Mouse (Mus musculus) large intestine, adult 2 months (tissue): ENCODE data around the gene Abcc5. TPM values are rescaled to one million over a fixed set of nuclear protein-coding genes. Genes with fewer than 3 reads are reported as not detected.

ENCODE experiments used
- DNase-seq: peaks from one replicate; pipeline ENCODE4 v3.0.0-alpha.2; 2012; ENCODE audit warnings: low read depth, low spot score
- WGBS: fragments of 180-500 bp; shearing (Covaris S2); methylation state at CpG from one replicate; pipeline ENCODE4 v1.1.7; 2018; 5-methylcytosine and 5-hydroxymethylcytosine counted together
- polyA plus RNA-seq: library from polyadenylated mRNA; depleted of rRNA; stranded (reverse); fragments of >200 nt; gene quantifications from 2 replicates; pipeline ENCODE4 v1.2.3, GENCODE M21; 2012

Abcc5 gene
- polyA plus RNA-seq, 1 experiment, result 15.0 TPM

- 53% methylated on average over 10 of the region's 10 CpGs for WGBS
- no peak for DNase-seq
These were observed 1.2 kb downstream of the Abcc5 start for GRCm38 (mm10) chr16:20424719-20425650.

DNA sequence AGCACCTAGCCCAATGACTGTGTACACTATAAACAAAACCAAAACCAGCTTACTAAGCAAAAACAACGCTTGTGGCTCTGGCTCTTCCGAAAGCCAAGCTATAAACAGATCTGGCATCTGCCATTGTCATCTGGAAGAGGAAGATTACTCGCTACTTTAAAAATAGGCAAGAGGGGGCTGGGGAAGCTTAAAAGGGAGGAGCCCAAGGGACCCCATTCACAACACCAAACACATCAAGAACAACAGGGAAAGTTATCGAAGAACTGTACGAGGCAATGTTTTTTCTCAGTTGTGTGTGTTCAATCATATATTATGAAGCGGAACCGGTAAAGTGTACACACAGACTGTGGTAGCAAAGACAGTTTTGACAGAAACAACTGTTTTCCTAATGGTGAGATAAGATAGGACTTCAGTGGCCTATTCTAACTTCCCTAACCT is 1.9 kb downstream of the Abcc5 start:
- 83% methylated on average over 7 of the region's 7 CpGs for WGBS
- DNase-seq, result no peak

GRCm38 (mm10) chr16:20422938-20423730 is 3.1 kb downstream of the Abcc5 start:
- DNase-seq, result no peak
- WGBS, result 71% methylated on average over 6 of the region's 6 CpGs

DNA sequence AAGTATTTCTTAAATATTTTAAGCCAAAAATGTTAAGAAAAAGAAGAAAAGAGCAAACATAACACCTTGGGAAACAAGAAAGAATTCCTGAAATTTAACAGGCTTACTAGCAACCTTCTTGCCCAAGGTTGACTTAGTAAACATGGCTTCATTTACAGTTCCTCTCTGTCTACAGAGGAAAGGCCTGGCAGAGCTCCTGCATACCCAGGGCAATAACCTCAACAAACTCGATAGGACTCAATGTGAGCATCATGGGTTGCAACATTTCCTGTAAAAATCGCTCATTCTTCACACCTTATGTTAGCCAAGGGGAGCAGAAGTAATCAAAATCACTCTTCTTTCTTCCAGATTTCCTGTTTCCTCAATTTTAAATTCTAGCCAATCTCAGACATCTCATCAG is 8.1 kb downstream of the Abcc5 start:
- WGBS, result 45% methylated on average over 2 of the region's 2 CpGs
- DNase-seq, result no peak

GRCm38 (mm10) chr16:20416262-20416661 is 9.9 kb downstream of the Abcc5 start:
- WGBS, result 98% methylated on average over 2 of the region's 2 CpGs

DNA sequence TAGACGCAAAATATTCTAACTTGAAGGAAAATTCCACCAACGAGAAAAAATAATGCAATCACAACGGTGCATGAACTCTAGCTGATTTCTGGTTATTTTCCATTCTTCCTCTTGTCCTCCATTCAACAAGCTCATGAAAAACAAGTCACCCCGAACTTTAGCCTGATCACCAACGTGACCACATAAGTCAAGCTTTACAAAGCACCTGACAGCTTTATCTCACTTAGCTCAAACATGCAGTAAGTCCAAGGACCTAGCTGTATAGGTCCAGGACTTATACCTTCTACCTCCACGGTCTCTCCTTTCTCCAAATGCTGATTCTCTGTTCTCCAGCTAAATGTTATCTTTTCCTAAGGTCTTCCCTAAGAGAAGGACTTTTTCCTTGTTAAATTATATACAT is 10.4 kb downstream of the Abcc5 start:
- 74% methylated on average over 6 of the region's 6 CpGs for WGBS
- DNase-seq, result no peak

More at GRCm38 (mm10) chr16:20416262-20416661, 9.9 kb downstream of the Abcc5 start:
- no peak for DNase-seq

DNA sequence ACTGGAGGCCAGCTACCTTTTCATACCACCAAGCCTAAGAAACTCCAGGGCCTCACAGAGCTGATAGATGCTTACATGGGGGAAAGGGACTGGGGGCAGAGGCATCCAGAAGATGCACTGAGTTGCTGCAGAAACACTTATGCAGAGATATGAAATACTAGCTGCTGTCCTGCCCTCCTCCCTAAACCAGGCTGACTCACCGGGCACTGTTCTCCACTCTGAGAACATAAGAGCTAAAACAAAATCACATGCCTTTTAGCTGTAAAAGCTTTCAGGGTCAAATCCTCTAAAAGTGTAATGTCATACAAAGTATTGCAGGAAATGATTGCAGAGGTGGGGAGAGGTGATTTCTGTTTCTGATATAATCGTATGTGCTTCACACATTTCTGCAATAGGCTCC is 11.0 kb downstream of the Abcc5 start:
- no peak for DNase-seq
- WGBS, result 61% methylated on average over 2 of the region's 2 CpGs

GRCm38 (mm10) chr16:20413870-20414331 is 12.3 kb downstream of the Abcc5 start:
- WGBS, result 23% methylated on average over 2 of the region's 2 CpGs
- peak; percentile 24 for DNase-seq

DNA sequence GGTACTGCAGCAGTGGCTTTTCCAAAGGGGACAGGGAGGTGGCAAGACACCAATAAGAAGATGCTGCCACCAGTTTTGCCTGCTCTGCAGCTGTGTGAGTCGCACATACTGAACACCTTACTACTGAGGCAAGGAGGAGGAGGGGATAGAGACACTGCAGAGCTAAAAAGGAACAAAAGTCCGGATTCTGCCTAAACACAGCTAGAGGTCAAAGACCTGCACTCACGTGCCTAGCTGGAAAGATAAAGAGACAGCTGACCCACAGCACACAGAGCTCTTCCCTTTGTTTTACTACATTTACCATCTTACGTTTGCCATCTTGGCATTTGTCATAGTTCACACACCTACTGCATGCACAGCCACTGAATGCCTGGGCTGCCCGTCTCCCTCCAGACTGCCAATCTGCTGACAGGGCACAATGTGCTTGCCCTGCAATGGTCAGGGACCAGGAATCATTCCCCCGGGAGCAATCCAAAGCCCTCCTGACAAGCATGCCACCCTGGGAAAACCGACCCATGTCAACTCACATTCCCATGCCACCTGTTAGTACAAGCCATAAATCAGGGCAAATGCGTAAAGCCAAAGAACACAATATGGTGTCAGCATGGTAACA is 14.1 kb downstream of the Abcc5 start:
- 80% methylated on average over 8 of the region's 8 CpGs for WGBS
- no peak for DNase-seq

DNA sequence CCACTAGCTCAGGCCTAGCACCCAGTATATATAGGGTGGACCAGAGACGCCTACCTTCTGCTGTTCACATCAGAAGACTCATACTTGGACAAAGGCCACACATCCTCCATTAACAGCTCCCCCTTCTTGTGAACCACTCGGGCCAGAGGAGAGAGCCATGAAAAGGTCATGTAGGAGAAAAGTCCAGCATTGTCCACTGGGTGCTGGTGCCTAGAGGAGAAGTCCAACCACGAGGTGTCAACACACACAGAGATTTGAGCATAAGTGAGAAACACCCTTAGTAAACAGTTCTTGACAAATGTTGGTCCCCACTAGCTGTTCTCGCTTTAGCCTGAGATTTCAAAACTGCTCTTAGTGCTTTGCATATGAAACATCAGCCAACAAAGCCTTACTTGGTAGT is 20.9 kb downstream of the Abcc5 start:
- DNase-seq, result no peak
- 67% methylated on average over 4 of the region's 4 CpGs for WGBS

DNA sequence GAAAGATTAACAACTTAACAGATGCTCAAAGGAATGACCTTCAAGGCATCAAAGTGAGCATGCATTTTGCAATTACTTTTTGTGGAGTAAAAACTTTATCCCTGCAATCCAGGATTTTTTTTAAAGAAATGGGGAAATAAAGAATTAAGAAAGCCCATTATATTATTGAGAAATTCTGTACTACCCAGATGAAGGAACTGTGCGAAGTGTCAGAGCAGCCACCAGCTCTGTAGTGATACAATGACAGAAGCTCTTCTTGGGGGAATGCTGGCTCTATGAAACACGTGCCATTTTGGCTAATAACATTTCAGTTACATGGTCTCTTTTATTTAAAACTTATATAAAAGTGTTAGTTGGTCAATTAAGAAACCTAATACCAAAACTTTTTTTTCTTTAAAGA is 22.9 kb downstream of the Abcc5 start:
- WGBS, result 89% methylated on average over 2 of the region's 2 CpGs
- DNase-seq, result no peak

DNA sequence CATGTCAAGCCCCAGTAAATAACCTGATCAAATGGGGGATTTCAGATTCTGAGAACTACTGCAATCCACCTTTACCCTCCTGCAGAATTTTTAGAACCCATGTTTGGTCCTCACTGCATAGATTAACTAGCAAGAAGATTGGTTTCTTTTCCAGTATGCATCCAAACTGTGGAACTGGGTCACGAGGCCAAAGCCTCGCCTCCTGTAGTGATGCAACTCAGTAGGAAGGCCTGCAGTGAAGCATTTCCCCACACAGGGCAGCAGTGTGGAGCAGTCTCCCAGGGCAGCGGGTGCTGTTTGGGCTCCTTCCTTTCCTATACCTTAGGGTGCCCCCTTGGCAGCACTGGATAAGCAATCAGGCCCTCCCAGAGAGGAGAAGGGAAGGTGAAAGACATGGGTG is 24.6 kb downstream of the Abcc5 start:
- 83% methylated on average over 3 of the region's 3 CpGs for WGBS

DNA sequence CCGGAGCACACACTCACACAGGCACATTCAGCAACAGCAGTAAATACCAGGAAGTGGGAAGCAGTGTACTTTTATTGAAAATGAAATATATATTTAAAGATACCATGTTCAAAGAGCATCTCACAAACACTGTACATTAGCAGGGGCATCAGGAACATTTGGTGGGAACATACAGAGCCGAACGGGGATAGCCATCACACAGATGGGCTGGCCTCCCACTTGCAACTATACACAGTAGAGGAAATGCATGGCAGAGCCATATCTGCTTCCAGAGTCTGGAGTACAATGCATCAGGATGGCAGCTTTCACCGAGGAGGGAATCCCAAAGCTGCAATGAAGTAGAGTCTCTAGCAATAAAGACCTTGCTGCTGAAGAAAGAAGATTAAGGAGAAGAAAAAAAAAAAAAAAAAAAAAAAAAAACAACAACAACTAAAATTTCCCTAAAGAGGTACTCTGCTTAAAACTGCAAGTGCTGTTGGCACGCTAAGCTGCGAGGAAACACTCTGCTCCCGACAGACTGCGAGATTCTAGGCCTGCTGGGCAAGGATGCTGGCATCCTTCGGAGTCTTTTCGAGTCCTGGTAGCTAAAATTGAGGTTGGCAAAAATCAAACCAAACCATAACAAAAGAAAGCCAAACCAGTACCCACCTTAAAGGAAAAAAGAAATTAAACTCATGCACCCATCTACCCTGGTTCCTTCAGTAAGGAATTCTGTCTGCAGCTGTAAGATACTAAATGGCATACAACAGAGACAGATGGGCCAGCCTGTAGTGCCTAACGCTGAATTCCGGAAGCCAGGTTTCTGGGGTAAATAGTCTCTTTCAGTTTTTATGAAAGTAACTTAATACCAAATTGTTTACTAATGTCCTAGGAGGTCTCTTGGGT is 25.2 kb downstream of the Abcc5 start:
- WGBS, result 94% methylated on average over 12 of the region's 12 CpGs
- no peak for DNase-seq

More for the DNA sequence above, 24.6 kb downstream of the Abcc5 start:
- no peak for DNase-seq

DNA sequence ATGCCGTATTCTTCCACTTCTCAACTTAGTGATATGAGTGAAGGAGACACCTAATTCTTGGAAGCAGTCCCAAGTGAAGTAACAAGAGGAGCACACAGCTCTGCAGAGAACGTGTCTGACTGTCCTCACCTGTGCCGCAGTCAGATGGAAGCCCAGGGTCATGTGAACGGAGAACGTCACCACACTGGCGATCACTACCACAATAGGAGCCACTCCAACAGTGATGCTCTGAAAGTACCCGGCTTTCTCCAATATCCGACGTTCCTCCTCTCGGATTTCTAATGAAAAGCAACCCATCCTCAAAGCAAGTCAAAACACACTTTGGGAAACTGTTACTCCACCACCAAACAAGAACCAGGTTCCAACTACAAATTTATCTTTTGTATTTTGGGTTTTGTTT is 29.3 kb downstream of the Abcc5 start:
- WGBS, result 92% methylated on average over 10 of the region's 10 CpGs
- no peak for DNase-seq

DNA sequence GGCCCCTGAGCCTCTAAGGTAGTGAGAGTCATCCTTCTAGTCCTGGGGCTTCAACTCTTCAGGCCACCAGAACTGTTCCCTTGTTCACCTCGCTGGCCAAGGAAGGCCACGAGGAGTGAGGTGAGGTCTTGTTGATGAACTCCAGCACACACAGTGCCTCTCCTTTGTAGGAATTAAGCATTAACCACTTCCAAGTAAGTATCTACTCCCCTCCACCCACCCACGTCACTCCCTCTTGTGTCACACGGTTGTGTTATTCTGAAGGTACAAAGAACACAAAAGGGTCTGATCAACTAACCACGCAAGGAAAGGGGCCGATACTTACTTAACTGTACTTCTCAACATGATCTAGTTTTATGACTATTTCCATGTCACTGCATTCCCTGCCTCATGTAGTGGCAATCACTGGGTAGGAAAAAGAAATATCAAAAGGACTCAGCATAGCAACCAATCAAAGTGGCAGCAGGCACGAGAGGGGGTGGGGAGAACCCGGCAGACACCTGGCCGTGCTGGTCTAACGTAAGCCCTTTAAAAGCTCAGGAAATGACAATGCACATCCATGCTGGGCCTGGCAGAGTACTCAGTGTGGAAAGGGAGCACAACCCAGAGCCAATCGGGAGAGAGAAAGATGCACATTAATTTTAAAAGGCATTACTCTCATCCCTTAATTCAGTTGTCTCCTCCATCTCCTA is 30.8 kb downstream of the Abcc5 start:
- WGBS, result 86% methylated on average over 11 of the region's 11 CpGs

GRCm38 (mm10) chr16:20391753-20392152 is 34.4 kb downstream of the Abcc5 start:
- 77% methylated on average over 3 of the region's 3 CpGs for WGBS
- no peak for DNase-seq

More for the DNA sequence above, 30.8 kb downstream of the Abcc5 start:
- no peak for DNase-seq

DNA sequence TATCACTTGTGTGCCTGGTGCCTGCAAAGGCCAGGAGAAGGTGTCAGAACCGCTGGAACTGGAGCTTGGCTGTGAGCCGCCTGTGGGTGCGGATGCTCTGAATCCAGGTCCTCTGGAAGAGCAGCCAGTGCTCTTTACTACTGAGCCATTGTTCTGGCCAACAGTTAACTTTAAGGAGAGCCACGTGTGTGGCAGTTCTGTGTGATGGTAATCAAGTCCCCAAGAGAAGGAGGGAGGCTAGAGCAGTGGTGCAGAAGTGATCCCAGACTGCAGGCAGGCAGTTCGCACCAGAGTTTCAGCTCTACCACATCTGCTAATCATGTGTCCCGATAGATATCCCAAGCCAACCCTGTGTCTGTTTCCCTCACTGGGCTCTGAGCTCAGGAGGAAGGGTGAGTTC is 36.0 kb downstream of the Abcc5 start:
- WGBS, result 81% methylated on average over 6 of the region's 6 CpGs
- DNase-seq, result no peak

DNA sequence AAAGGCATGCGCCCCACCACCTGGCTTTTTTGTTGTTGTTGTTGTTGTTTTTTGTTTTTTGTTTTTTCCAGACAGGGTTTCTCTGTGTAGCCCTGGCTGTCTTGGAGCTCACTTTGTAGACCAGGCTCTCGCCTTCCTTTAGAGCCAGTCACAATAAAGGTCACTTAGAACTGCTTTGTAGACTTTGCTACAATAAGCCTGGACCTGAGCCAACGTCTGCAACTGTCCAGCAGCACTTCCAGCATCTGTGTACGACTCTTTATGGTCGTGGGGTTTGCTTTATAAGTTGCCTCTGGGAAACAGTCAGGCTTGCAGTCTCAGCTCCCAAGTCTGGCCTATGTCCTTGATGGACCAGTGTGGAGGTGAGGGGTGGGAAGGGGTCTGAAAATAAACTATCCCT is 45.2 kb downstream of the Abcc5 start:
- DNase-seq, result peak; percentile 50
- WGBS, result 31% methylated on average over 5 of the region's 5 CpGs

GRCm38 (mm10) chr16:20375341-20375740 is 50.9 kb downstream of the Abcc5 start:
- DNase-seq, result no peak
- 93% methylated on average over 5 of the region's 5 CpGs for WGBS
